Mouse (Mus musculus) lung, adult 2 months (tissue): ENCODE results near the gene Nt5m. TPM values are rescaled to one million over a fixed set of nuclear protein-coding genes. Genes with fewer than 3 reads are reported as not detected.

Experiments used
- DNase-seq: peaks from one replicate; pipeline ENCODE4 v3.0.0; 2022
- H3K4me1 ChIP-seq: fragments of 200-500 bp; 2 replicates; pipeline ENCODE4 v1.6.1; 2011; ENCODE audit warnings: low read length; ENCODE audit not compliant: control insufficient read depth, insufficient read depth
- H3K4me3 ChIP-seq: fragments of 200-500 bp; replicated peaks from 2 replicates; pipeline ENCODE3; 2011; ENCODE audit warnings: low read depth, mild to moderate bottlenecking, control low read depth, low read length; ENCODE audit errors: extremely low read depth
- CTCF ChIP-seq: fragments of 200-500 bp; IDR thresholded peaks from 2 replicates; pipeline ENCODE4 v1.5.1; 2011; ENCODE audit warnings: mild to moderate bottlenecking, low read length, control low read depth; ENCODE audit not compliant: insufficient read depth
- POLR2A ChIP-seq: fragments of 200-500 bp; IDR thresholded peaks from 2 replicates; pipeline ENCODE4 v1.6.1; 2011; ENCODE audit warnings: low read depth, mild to moderate bottlenecking, control low read depth, low read length, borderline replicate concordance; ENCODE audit errors: extremely low read depth
- WGBS: fragments of 180-500 bp; shearing (Covaris S2); methylation state at CpG from one replicate; pipeline ENCODE4 v1.1.7; 2018; 5-methylcytosine and 5-hydroxymethylcytosine counted together
- polyA plus RNA-seq: library from polyadenylated mRNA; depleted of rRNA; stranded (reverse); fragments of >200 nt; gene quantifications from 2 replicates; pipeline ENCODE4 v1.2.3, GENCODE M21; 2012

Gene Nt5m
- polyA plus RNA-seq, 1 experiment = 19.0 TPM

DNA sequence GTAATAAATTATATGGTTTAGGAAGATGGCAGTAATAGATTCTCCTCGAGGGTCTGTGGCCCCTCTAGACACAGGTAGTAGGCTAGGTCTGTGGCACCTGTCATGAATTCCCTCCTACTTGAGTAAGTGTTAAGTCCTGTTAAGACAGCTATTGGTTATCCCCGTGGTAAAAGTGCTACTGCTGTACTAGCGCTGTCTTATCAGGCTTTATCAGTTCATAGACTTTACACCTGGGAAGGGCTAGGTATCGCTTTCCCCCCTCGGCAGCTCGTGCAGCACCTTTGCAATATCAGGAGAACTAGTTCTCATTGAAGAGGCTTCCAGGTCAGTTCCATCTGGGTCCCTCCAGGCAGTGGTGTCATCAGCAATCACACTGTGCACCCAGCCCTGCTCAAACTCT, 25.1 kb downstream of the Nt5m start:
- no peak for DNase-seq
- TF ChIP-seq POLR2A = no peak
- no peak for TF ChIP-seq CTCF
- WGBS = 82% methylated on average over 6 of the region's 6 CpGs
- Histone ChIP-seq H3K4me1 (no peaks in the 10 kb centered on the region), H3K4me3 (no peak overlapping the region)

DNA sequence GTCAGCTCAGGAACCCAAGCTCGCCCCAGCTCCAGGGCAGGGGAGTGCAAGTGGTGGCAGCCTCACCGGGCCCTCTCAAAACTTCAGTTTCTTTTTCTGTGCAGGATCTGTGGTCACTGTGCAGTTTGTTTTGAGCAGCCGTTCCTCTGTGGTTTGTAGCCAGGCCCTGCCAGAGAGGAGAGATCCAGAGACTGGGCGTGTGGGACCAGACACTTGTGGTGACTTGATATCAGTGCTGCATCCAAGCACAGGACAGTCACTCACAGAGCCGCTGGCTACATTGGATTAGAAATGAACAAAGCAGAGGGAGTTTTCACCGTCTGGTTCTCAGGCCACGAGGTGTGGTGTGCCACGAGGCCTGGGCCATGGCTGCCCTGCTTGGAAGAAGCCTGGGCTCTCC, 32.9 kb downstream of the Nt5m start:
- no peak for TF ChIP-seq CTCF
- TF ChIP-seq POLR2A = no peak
- 75% methylated on average over 8 of the region's 8 CpGs for WGBS
- no peak overlapping the region for H3K4me3 ChIP-seq
- H3K4me1 ChIP-seq = no peaks in the 10 kb centered on the region
- DNase-seq = no peak

DNA sequence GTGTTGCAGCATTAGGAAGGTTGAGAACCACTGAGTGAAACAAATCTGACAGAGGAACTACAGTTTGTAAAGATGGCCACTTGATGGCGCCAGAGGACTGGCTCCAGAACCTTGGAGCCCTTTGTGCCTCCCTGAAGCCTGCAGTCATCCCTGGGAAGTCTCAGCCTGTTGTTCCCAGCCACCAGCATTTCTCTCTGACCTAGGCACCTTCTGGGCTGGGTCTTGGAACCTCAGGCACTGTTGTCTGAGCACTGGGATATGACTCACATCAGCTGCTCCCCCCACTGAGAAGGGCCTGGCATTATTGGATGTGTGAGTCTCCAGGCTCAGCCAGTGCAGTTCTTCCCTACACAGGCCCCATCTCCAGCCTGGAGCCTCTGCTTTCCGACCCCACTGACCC, 40.8 kb downstream of the Nt5m start:
- TF ChIP-seq CTCF (peak; percentile 93), POLR2A (no peak)
- peak; percentile 76 for DNase-seq
- no peaks in the 10 kb centered on the region for H3K4me1 ChIP-seq
- no peak overlapping the region for H3K4me3 ChIP-seq
- 19% methylated on average over 2 of the region's 2 CpGs for whole genome bisulfite sequencing

DNA sequence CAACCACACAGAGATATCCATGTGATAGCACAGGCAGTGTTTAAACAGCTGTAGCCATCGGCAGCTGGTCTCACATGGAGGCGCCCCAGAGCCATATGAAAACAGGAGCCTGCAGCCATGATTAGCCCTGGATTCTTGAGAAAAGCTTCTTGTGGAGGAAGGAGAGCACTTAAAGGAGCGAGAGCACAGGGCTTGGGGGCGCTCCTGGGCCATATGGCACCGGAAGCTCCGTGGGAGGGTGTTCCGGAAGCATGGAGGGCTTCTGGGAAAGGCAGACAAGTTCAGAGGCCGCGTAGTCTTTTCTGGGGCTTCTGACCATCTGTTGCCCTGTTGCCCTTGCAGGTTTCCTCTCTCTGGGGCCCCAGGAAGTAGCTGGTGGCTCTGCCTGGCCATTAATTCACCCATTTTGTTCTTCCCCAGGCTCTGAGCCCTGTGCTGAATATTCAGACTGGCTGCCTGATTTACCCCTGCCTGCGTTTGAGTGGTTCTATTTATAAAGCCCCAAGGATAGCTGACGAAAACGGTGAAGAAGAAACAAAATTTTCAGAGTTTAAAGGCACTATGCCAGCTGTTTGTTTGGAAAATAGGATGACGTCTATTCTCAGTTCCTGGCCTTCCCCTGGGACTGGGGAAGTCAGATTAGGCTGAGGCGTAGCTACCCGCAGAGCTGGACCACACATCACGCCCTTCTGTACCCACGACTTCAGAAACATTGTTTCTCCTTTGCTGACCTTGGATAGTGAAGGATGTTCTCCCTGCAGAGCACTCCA, 46.2 kb downstream of the Nt5m start:
- 24% methylated on average over 17 of the region's 17 CpGs for WGBS
- DNase-seq = no peak
- Histone ChIP-seq H3K4me1 (no peaks in the 10 kb centered on the region; the same call in 1 of the 2 replicates), H3K4me3 (no peak overlapping the region)
- TF ChIP-seq CTCF (0 out of 2 replicates have a peak, but pooled peaks have one; percentile 9), POLR2A (no peak)

DNA sequence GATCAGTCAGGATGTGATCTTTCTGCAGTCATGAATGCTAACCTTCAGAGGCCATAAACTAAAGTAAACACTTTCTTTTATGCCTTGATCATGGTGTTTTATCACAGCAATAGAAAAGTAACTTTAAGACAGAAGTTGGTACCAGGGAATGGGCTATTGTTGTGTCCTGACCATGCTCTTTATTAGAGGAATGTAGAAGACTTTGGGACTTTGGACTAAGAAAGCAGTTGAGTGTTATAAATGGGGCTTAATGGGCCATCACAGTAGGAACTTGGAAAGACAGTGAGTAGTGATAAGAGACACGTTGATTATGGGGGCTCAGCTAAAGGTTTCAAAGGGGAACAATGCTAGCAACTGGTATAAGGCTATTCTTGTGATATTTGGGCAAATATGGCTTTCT, 47.7 kb downstream of the Nt5m start:
- DNase-seq = no peak
- H3K4me1 ChIP-seq = no peaks in the 10 kb centered on the region; the same call in 1 of the 2 replicates
- 79% methylated on average over 1 of the region's 1 CpGs for WGBS

DNA sequence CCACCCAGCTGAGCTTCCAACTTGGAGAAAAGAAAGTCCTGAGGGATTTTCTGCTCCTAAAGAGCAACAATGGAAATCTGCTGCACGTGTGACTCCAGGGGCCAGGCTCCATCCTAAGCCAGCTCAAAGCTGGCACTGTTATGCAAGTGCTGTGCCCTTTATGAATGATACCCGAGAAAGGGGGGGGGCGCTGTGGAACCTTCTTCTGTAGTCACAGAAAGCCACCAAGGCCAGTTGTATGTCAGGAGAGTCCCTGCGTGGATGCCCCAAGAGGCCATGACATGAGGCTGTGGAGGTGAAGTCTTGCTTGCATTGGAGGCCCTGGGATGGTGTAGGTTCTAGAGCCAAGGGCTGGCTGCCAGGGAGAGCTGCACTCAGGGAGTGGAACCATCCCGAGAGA, 48.9 kb downstream of the Nt5m start:
- H3K4me1 ChIP-seq = no peaks in the 10 kb centered on the region; the same call in 1 of the 2 replicates
- no peak for DNase-seq
- WGBS = 69% methylated on average over 5 of the region's 5 CpGs
- no peak for TF ChIP-seq POLR2A
- TF ChIP-seq CTCF = no peak
- H3K4me3 ChIP-seq = no peak overlapping the region

More for the DNA sequence above, 47.7 kb downstream of the Nt5m start:
- TF ChIP-seq POLR2A (no peak), CTCF (no peak)
- H3K4me3 ChIP-seq = no peak overlapping the region

DNA sequence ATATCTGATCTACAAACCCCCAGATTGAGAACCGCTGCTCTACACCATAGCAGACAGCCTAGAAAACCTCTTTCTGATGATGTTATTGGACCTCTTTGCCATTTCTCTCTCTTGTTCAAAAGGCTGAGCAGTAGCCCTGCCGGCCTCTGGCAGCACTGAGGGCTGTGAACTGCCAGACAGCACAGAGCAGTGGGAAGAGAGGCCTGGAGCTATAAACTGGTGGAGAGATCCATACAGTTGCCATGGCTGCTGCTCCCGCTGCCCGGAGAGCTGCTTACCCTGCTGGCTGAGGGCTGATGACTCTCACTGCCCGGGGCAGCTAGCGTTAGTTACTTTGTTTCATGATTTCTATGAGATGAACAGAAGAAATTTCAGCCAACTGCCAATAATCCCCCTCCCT, 52.6 kb downstream of the Nt5m start:
- Histone ChIP-seq H3K4me1 (no peaks in the 10 kb centered on the region), H3K4me3 (no peak overlapping the region)
- no peak for DNase-seq
- 80% methylated on average over 6 of the region's 6 CpGs for WGBS
- TF ChIP-seq POLR2A (no peak), CTCF (no peak)

DNA sequence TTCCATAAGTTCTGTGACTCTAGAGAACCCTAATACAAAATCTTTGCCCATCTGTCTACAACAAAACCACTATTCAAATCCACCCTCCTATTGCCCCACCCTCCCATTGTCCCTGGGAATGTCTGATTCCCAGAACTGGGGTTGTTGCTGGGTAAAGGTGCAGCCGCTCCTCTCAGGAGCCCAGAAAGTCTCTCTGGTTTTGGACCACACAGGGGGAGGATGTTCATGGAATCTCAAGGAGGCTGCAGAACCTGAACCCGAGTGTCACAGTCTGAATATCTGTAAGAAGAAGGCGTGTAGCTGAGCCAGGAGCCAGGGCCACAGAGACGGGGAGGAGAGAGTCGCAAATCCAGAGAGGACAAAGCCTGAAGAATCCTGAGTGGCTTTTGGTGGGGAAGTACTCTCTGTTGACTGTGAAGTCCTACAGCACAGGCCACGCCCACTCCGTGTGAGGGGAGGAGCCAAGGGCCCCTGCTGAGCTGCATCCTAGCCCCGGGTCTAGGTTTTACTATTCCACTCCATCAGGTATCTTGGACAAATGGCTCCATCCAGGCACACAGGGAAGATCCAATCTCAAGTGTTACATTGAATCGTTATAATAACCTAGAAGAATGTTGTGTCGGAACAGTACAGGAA, 54.0 kb downstream of the Nt5m start:
- no peak for TF ChIP-seq POLR2A
- no peak for TF ChIP-seq CTCF
- no peak overlapping the region for H3K4me3 ChIP-seq
- no peaks in the 10 kb centered on the region for H3K4me1 ChIP-seq
- 58% methylated on average over 10 of the region's 10 CpGs for WGBS
- DNase-seq = no peak

DNA sequence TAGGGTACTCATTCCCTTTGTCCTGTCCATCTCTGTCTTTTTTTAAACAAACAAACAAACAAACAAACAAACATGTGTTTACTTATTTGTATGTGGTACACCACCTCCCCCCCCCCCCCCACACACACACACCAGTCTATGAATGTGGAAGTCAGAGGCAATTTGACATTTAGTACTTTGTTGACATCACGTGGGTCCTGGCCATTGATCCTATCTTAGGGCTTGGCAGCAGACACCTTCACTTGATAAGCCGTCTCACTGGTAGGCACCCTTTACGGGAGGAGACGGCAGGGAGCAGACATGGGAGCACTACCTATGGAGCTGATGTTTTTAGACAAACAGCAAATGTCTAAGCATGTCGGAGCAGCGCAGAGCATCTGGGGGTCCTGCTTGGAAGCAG, 55.7 kb downstream of the Nt5m start:
- WGBS = 49% methylated on average over 6 of the region's 6 CpGs
- DNase-seq = no peak
- no peak overlapping the region for H3K4me3 ChIP-seq
- TF ChIP-seq POLR2A = no peak
- no peak for TF ChIP-seq CTCF
- peaks cover 7% of the 10 kb centered on the region for H3K4me1 ChIP-seq

DNA sequence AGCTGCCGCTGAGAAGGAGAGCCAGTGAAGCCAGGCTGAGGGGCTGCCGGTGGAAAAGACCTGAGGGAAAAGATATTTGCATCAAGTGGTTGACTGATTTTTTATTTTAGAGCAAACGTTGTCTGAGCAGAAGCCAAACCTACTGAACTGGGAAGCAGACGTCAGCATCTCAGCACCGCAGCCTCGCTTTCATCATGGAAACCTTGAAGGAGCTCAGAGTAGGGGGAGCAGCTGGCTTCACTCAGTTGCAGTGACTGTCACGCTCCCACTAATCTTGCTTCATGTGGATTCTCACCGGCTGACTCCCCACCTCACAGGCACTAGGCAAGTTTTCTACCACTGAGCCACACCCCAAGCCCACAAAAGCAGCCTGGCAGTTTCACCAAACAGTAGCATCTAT, 56.1 kb downstream of the Nt5m start:
- 59% methylated on average over 8 of the region's 8 CpGs for WGBS
- Histone ChIP-seq H3K4me1 (peaks cover 11% of the 10 kb centered on the region), H3K4me3 (no peak overlapping the region)
- no peak for DNase-seq
- no peak for TF ChIP-seq CTCF
- no peak for TF ChIP-seq POLR2A
